Mouse (Mus musculus): ENCODE data around the gene Gm20388.
A peak's percentile ranks its signal among the peaks of the same experiment; 100 is the strongest.

Gm20388 gene

DNA sequence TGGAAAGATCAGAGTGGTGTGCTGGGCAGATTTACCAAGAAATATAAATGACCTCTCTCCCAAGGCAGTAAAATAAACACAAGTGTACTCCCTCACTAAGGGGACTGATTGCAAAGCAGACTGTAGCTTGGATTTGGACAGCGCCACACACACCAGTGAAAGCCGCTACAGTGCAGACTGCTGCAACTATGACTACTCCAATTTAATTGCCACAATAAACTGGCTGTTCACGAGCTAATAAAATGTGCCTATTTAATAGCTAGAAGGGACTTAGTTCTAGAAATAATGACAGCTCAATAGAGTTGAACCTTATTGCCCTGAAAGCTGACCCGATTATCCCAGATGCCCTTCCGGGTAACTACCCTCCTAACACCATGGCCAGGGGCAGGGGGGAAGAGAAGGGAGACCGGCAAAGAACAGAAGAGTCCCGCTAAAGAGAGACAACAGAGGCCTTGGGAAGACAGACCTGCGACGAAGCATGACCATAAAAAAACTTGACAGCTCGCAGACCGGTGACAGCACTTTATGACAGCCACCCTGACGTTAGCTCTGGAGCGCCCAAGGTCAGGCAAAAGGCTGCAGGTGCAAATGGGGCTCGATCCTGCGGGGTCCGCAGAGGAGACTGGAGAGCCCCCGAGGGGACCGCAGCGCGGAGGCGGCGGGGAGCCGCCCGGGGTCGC lies 189.9 kb downstream of the Gm20388 start:
- DNase-seq, result no peak

DNA sequence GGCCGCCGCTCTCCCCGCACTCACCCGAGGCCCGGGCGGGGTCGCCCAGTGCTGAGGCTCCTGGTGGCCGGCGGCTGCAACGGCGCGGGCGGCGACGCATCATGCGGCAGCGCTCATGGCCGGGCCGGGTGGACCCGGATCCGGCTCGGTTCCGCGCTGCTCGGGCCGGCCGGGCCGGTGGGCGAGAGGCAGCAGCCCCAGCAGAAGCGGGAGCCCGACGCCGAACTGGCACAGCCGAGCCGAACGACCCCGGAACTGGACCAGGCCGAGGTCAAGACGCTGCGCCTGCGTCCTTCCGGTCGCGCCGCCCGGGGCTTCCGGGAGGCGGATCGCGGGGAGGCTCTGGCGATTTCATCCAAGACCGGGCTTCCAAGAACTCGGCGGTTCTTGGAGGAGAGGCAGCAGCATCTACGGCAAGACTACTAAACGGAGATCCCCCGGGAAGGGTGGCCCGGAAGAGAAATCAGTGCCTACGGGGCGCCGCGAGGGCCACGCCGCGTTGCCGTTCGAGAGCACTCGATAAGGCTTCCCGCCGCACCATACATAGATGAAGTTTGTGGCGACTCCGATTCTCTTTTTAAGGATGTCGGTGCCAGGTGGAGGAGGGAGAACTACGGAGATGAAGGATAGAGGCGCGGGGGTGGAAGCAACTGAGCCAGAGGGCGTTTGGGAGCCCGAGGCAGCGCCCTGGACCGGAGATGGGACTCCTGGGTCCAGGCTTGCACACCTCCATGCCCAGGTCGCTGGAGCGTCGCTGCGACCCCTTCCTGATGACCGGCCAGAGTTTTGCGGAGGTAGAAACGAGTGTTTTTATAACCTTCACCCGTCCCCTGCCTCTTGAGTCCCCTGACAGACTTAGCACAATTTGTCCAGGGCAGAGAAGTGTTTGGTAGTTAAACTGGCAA lies 190.7 kb downstream of the Gm20388 start, which contains the start of gene Zdhhc7:
Zdhhc7 (minus strand) TSS at position 415 of the 905 bp plus-strand sequence.
- DNase-seq, result peak; percentile 84 to 85

DNA sequence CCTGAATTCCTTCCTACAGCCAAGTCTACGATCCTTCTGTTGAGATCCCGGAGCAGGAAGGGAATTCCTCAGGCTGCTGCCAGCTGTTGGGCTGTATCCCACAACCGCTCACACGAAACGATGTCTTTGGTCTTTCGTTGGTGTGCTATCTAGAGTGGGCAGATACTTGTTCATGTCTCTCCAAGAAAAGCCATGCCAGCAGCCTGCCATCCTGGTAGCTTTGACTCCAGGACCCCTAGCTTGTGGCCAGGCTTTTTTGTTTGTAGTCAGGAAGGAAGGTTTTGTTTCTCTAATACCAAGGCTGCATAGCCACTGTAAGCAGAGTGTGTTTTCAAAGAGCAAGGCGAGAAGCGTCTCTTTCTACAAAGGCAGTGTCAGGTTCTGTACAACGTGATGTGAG lies 193.3 kb downstream of the Gm20388 start:
- no peak for DNase-seq

DNA sequence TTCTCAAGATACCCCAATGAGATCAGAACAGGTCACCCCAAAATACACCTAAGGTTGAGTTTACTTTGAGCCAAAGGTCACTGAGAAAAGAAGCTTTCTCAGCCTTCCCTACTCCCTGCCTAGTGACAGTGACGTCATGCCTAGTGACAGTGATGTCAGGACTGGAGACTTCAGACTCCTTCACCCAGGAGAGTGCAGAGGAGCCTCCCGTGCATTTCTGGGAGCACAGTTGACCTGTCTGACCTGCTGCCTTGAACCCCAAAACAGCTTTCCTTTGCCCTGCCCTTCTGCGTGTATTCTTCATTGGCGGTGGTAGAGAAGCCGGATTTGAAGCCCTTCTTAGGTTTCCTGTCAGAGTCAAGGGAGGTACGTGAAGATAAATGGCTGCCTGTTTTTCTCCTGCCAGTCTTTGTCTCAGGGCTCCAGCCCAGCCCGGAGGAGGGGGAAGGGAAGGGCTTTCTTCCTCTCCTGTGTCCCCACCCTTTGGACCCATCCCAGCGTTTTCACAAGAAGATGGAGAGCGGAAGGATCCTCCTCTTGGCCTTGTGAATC lies 194.2 kb downstream of the Gm20388 start:
- no peak for DNase-seq

DNA sequence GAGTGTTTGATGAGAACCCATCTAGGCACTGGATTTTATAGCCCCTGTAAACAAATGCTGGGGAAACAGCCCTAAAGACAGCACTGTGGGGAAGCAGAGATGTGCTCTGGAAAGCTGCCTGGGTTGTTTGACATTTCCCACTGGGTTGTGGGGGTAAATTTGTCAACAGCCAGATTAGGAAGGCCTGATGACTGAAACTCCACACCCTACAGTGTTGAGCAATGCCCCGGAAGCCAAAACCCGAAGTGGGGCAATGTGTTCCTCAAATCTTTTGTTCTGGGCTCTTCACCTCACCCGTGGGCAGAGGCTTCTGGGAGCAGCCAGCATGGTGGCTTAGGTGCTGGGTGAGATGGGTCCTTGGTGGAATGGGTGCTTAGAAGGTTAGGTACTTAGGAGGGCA lies 198.5 kb downstream of the Gm20388 start:
- DNase-seq, result no peak

DNA sequence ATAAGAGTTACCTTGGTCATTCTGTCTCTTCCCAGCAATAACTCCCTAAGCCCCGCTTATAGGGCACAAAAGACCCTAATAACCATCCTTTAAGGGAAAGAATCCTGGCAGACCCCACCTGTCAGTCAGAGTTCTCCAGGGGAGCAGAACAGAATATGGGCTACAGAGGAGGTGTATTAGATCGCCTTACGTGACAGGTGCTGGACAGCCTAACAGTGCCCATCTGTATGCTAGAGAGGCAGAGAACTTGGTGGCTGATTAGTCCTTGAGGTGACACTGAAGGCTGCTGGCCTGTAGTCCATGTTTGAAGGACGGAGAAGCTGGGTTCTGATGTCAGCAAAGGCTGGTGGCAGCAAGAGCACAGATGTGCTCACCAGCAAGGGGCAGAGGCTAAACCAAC lies 200.3 kb downstream of the Gm20388 start:
- no peak for DNase-seq

DNA sequence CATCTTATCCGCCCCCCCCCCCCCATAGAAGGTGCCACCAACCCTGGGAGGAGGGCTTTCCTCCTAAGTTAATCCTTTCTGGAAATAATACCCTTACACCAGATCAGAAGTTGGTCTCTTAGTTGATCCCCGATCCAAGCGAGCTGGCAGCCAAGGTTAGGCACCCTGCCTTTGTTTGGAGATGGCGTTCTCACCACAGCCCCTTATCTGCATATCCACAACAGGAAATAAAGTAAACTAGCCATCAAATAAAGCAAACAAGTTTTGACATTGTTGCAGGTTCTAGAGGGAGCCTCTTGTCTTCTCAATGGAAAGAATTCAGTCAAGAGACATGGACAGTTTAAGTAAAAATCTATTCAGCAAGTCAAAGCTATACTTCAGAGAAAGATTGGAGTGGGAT lies 200.7 kb downstream of the Gm20388 start:
- no peak for DNase-seq

DNA sequence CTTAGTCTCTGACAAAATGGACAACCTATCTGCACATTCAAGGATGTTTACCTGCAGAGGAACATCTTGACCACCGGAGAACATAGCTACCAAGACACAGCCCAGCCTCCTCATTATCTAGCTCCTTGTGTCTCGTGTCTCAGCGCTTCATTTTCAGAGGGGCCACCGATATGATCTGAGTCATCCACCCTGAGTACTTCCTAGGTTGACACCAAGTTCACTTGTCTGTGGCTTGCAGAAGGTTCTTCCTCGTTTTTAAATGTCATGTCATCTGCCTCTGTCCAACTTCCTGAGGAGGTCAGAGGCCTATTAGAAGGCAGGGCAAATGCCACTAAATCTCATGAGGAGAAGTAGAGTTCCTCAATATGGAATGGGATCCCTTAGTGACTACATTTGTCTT lies 201.9 kb downstream of the Gm20388 start:
- no peak for DNase-seq

DNA sequence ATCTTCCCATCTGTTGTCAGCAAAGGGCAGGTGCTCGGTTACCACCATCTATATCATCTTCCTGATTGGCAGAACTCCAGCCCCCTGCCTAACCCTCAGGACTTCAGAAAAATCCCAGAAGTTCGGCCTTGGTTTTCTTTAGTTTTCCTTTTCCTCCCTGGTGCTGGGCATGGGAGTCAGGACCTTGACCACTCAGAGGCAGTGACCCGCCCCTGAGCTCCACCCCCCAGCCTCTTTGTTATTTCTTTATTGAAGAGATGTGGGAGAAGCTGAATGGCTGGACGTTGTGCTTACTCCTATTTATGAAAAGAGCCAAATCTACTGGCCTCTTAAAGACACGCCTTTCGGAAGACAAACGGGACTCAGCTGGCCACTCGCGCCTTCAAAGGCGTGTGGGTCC lies 202.7 kb downstream of the Gm20388 start:
- DNase-seq, result peak in 1 of 2 experiments; percentile 53

DNA sequence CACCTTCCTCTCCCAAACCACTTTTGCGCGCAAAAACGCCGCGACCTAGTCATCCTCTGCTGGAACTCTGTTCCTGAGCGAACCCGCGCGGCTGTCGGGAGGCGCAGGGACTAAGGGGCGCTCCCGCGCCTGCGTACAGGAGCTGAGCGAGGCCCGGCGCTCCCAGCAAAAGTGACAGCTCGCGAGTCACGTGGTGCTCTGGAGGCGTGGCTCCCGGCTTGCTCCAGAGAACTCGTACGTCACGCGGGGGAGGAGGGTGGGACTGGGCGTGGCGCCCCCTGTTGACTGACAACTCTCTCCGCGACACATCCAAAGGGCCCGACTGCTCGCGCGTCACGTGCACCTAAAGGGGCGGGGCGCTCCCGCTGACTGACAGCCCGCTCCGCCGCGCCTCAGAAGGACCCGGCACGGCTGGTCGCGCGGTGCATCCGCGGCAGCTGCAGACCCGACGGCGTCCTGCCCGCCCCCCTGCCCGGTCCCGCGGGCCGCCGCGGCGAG lies 203.2 kb downstream of the Gm20388 start, which contains the start of gene 6430548M08Rik:
6430548M08Rik (plus strand) TSS at position 395 of the 498 bp plus-strand sequence.
- peak; percentile 100 for DNase-seq

DNA sequence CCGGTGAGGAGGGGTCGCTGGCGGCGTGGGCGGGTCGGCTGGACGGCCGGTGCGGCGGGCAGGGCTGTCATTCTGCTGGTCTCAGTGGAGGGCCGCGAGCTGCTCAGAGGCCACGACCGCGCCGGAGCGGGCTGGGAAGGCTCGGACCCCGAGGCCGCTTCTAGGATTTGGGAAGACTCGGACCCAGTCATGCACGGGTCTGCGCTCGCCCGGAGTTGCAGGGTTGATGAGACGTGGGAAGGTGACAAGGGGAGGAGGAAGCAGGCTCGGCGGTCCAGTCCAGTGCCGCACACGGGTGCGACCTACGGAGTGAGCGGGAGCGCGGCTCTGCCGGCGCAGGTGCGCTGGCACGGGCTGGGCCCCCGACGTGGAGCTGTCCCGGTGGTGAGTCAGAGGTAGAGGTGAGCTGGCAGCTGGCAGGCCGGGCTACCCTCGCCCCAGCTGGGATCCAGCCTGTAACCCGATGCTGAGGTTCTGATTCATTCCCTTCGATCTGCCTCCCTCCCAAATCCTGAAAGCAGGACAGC lies 203.7 kb downstream of the Gm20388 start:
- DNase-seq, result peak; percentile 71 to 72

DNA sequence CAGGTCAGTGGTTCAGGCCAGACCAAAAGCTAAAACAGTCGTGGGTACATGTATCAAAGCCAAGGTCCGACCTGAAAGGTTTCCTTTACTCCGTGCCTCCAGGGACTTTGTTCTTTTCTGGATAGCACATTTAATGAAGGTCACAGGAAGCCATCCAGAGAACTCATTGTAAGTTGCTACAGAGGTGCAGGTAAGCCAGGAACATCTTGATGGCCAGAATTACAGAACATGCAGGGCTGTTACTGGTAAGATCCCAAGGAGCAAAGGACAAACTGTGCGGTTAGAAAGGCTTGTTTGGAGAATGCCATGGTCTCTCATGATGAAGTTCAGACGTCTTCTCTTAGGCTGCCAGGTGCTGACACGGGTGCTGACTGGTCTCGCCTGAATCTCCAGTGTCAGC lies 206.0 kb downstream of the Gm20388 start:
- DNase-seq, result no peak

DNA sequence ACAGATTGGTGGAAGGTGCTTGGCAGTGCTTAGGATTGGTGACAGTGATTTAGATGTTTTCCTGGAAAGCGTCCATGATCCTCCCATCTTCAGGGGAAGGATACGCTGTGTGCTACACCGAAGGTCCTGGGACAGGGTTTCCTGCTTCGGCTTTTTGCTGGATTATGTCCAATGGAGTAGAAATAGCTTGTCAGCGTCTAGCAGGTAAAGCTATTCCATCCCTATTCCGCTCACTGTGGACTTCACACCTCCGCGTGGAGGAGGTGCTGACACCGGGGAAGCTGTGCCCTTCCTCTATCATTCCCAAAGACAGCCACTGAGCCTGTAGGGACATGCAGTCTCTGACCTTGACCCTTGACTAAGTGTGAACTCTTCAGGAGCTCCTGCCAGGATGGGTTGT lies 207.5 kb downstream of the Gm20388 start:
- no peak for DNase-seq

DNA sequence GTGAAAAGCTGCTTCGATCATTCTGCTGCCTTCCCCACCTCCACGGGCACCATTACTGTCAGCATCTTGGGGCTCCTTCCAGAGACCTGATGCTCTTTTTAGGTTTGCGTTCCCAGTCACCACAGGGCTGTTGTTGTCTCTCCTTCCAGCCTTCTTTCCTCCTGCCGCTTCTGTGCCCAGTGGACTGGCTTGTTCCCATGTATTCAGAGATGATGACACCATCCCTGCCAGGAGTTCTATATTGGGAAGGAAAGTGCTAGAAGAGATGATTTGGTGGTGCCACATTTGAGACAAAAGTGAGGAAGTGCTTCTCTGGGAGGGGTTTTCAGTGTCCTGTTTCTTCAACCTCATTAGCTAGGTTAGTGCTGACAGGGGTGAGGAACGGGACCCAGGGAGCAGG lies 208.2 kb downstream of the Gm20388 start:
- no peak for DNase-seq

DNA sequence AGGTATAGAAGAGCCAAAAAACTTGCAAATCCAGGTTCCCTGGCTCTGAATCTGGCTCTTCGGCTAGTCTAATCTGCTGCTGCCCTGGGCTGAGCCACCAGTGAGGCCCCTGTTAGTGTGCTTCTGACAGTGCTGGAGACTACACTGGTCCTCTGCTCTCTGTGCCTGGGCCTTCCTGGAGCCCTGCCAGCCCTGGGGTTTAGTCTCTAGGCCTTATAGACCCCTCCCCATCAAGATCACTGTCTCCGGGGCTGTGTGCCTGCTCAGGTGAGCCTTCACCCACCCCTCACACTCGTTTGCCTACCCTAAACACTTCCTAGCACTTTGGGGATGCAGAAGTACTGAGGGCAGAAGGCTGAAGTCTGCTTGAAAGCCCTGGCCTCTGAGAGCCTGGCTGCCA lies 208.8 kb downstream of the Gm20388 start:
- peak in 1 of 2 experiments; percentile 43 for DNase-seq

DNA sequence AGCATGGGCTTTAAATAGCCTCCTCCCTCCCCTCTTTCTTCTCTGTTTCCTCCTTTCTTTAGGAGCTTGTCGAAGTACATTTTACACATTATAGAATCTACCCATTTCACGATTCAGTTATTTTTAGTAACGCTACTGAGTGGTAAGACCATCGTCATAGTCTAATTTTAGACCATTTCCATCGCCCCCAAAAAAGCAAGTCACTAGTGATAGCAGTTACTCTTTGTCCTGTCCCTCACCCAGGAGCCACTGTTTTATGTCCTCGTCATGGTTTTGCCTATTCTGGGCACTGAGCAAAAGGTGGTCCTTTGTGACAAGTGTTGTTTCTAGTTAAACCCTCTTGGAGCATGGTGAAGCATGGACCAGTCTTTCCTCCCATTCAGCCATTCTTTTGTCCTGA lies 209.3 kb downstream of the Gm20388 start:
- no peak for DNase-seq

DNA sequence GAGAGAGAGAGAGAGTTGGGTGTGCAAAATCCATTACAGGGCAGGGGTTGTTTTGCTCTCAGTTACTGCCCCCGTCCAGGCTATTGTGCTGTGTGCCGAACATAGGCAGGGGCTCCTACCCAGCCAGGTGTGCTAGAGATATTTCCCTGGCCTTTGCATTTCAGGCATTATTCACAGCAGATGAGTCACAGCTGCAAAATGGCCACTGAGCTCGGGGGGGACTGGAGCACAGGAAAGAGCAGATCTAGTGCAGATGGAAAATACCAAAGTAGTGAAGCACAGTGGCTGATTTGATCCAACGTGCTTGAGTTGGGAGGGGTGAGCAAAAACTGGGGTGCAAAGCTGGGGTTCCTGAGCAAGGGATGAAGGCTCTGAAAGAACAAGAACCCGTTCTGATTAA lies 210.3 kb downstream of the Gm20388 start:
- no peak for DNase-seq

DNA sequence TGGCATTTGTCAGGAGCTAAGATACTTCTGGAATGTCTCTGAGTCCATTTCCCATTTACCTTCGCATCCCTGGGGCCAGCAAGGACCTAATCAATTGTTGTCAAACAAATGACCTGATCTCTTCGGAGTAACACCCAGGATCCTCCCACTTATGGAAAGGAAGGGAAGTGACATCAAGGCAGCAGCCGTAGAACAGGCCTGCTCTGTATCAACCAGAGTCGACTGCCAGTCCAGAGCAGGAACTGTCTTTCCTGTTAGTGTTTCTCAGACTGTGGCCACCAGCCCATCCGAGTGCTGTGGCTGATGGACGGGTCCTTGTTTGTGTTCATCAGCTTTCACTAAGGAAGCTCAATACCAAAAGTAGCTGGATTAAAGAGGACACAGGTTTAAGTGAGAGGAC lies 213.6 kb downstream of the Gm20388 start:
- no peak for DNase-seq

DNA sequence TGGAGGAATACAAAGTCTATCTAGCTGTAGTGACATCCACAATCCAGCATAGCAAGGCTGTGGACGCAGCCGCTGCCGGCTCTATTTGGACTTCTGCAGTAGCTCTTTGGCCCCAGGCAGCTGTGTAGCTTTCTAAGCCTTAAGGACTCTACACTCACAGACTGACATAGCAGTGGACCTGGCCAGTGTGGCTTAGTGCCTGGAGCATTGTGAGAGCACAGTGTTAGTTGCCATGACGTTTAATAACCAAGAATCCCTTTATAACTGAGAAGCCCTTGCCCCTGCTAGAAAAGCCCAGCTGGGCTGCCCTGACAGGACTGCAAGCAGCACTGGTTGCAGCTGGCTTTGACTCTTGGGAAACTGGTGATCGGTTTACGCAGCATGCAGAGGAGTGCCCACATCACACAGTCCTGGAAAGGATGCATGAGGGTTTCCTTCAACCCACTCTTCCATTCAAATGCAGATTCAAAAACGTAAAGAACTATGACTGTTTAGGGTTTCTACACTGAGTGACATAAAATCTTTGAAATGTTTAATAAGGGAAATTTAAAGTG lies 214.3 kb downstream of the Gm20388 start:
- DNase-seq, result no peak

DNA sequence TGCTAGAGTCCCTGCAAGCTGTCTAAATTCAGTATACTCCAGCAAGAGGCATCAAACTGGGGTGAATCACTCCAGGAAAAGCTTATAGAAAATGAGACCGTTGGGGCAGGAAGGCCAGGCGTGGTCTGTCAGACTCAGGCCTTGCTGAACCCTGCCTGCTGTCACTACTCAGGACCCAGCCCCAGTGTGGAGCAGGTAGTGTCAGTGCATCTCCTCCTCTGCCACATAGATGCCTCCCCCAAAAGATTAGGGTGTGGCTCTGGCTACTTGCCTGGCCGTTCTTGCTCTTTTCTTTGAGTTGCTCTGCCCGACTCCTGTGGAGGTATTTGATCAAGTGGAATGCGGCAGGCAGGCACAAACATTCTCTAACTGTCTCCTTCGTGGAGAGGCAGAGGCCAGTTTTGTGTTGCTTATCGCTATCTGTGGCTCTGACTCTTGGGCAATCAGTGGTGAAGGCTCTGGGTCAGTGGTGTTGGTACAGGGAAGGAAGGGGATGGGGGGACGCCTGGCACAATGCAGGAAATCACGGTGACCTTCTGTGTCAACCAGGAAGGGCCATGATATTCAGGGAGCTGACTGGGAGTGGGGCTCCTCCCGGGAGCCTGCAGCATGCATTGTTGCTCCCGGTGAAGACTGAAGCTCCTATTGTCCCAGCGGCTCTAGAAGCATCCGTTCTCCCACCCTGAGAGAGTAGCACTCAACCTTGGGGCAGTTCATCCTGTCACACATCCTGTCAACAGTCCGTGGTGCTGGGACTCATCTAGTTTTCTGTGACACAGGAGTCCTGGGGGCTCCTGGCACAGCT lies 215.9 kb downstream of the Gm20388 start:
- DNase-seq, result no peak

DNA sequence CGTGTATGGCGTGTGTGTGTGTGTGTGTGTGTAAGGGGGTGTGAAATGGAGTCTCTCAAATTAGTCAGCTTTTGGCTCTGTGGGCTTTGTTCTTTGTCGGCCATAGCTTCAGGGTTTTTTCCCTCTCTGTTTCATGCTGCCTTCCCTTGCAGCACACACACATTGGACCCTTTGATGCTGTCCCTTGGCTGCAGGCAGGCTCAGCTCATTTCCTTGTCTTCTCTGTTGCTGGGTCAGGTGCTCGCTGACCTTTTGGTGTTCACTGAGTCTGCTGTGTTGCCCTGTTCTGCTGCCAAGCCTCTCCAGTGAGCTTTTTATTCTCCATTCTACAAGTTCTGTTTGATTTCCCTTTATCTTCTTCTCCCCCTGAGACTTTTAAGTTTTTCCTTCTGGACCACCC lies 218.9 kb downstream of the Gm20388 start:
- no peak for DNase-seq

DNA sequence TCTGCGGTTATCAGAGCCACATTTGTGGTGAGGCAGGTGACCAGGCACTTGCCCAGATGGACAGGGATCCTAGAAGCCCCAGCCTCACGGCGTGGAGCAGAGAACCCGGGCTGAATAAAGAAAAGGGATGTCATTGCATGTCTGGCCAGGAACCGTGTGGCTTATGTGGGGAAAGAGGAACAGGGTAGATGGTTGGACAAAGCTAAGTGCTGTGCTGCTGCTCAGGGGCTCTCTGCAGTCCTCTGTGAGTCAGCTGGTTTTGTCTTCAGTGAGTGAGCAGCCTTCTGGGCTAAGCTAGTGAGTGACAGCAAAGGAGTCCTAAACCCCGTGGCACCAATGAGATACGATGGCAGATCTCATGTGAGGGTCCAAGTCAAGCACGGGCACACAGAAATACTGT lies 220.5 kb downstream of the Gm20388 start:
- DNase-seq, result no peak
